Mouse (Mus musculus): ENCODE measurements around the gene Epb41. TPM values are rescaled to one million over a fixed set of nuclear protein-coding genes. Genes with fewer than 3 reads are reported as not detected.

Gene Epb41
- polyA plus RNA-seq, 1 experiment from 2014 or later, result 123 TPM

DNA sequence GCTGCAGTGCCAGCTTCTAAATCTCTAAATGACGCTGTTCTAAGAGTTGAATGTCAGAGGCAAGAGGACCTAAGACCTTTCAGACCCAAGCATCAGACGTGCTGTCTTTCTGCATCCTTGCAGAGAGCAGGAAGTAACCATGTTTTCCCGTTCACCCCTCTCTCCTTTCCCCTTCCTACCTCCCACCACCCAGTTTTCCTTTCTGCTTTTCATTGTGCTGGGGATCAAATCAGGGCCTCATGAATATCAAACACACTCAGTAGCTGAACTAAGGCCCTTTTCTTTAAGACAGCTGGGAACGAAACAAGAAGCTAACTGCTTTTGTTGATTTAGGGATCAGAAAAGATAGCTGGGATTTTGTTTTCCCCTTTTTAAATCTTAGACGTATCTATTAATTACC, 125.2 kb downstream of the Epb41 start:
- Histone ChIP-seq H3K4me1 (peaks cover 47% of the 10 kb centered on the region), H3K27me3 (ENCODE audit: low read depth, poor library complexity, severe bottlenecking) (peaks cover 11% of the 10 kb centered on the region), H3K27ac (replicated peaks) (peak overlapping the region; percentile 43; the same call in 1 of the 2 replicates), H3K36me3 (peaks cover 39% of the 10 kb centered on the region), H3K4me3 (0 out of 2 replicates have a peak overlapping the region, but pooled peaks have one; percentile 2), H3K9me3 (replicated peaks) (no peaks in the 10 kb centered on the region)
- 21% methylated on average over 5 of the region's 5 CpGs for WGBS
- peak; percentile 21 for DNase-seq (ENCODE audit: low spot score)

DNA sequence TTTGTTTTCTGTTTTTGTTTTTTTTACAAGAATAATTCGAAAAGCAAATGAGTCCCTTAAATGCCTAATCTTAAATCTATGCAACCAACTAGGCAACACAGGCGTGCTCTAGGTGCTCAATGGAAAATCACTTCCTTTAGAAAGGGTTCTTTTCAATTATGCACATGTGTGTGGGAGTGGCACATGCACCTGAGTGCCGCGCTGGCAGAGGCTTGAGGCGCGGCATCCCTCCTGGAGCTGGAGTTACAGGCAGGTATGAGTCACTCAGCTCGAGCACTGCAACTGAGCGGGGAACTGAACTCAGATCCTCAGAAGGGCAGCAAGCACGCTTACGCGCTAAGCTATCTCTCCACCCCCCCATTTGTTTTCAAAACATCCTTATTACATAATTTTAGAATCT, 127.3 kb downstream of the Epb41 start:
- H3K4me1 ChIP-seq, result peaks cover 45% of the 10 kb centered on the region
- 92% methylated on average over 11 of the region's 11 CpGs for WGBS
- no peak for DNase-seq (ENCODE audit: low spot score)

DNA sequence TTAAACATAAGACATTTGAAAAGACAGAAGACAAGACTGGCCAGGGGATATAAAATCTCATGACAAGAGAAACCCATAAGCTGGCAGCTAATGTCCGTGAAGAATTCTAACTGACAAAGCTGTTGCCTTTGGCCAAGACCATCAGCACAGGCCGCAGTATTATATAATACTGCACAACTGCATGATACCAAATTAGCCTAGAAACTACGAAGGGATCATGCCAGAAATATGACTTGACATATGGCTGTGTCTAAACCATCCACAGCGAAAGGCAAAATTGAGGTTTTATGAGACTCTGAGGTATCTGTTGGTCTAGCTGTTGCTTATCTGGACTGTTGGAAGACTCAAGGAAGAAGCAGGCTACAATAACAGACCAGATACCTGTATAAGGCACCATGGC, 134.3 kb downstream of the Epb41 start:
- 94% methylated on average over 4 of the region's 4 CpGs for WGBS
- Histone ChIP-seq H3K27me3 (ENCODE audit: low read depth, poor library complexity, severe bottlenecking) (no peaks in the 10 kb centered on the region), H3K9me3 (replicated peaks) (no peaks in the 10 kb centered on the region), H3K4me3 (no peak overlapping the region), H3K36me3 (peaks cover 66% of the 10 kb centered on the region), H3K4me1 (no peaks in the 10 kb centered on the region), H3K27ac (replicated peaks) (no peak overlapping the region)
- DNase-seq (ENCODE audit: low spot score), result no peak

More for the DNA sequence above, 127.3 kb downstream of the Epb41 start:
- Histone ChIP-seq H3K36me3 (peaks cover 36% of the 10 kb centered on the region), H3K27ac (replicated peaks) (no peak overlapping the region), H3K4me3 (no peak overlapping the region), H3K9me3 (replicated peaks) (no peaks in the 10 kb centered on the region), H3K27me3 (ENCODE audit: low read depth, poor library complexity, severe bottlenecking) (peaks cover 6% of the 10 kb centered on the region)

DNA sequence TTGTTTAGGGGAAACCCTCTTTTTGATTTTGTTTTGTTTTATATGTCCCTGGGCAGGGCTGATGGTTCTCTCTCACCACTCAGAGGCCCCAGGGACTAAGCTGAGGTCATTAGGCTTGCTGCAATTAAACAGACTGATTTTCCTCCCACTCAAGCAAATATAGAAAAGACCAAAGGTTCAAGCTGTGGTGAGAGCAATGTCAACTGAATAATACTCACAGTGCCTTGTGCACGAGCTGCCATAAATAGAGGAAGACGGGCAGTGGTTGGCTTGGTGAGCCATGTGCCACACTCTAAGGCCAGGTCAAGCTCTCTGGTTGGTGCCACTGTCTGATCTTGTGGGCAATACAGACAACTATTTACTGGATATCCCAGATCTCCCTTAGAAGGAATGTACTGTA, 135.7 kb downstream of the Epb41 start:
- Histone ChIP-seq H3K4me3 (no peak overlapping the region), H3K9me3 (replicated peaks) (no peaks in the 10 kb centered on the region), H3K27me3 (ENCODE audit: low read depth, poor library complexity, severe bottlenecking) (no peaks in the 10 kb centered on the region), H3K27ac (replicated peaks) (no peak overlapping the region), H3K4me1 (no peaks in the 10 kb centered on the region), H3K36me3 (peaks cover 72% of the 10 kb centered on the region)
- no peak for DNase-seq (ENCODE audit: low spot score)
- 97% methylated on average over 2 of the region's 2 CpGs for WGBS

DNA sequence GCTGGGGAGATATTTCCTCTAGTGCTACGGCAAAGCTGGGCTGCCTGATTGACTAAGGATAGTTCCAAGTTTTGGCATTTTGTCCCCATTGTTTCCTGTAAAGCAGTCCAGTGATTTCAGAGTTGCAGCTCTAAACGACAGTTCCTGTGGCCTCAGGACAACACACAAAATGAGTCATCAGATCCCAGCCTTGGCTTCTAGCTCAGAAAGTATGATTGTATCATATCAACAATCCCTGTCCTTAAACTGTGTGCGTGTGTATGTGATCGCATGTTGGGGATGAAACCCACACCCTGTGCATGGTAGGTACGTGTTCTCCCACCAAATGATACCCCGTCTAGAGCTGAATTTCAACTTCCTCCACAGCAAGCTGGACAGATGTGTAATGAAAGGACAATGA, 146.0 kb downstream of the Epb41 start:
- no peak for DNase-seq (ENCODE audit: low spot score)
- Histone ChIP-seq H3K4me3 (no peak overlapping the region), H3K9me3 (replicated peaks) (no peaks in the 10 kb centered on the region), H3K27me3 (ENCODE audit: low read depth, poor library complexity, severe bottlenecking) (peaks cover 25% of the 10 kb centered on the region), H3K27ac (replicated peaks) (no peak overlapping the region), H3K36me3 (peaks cover 100% of the 10 kb centered on the region), H3K4me1 (peaks cover 23% of the 10 kb centered on the region)
- WGBS, result 90% methylated on average over 6 of the region's 6 CpGs

DNA sequence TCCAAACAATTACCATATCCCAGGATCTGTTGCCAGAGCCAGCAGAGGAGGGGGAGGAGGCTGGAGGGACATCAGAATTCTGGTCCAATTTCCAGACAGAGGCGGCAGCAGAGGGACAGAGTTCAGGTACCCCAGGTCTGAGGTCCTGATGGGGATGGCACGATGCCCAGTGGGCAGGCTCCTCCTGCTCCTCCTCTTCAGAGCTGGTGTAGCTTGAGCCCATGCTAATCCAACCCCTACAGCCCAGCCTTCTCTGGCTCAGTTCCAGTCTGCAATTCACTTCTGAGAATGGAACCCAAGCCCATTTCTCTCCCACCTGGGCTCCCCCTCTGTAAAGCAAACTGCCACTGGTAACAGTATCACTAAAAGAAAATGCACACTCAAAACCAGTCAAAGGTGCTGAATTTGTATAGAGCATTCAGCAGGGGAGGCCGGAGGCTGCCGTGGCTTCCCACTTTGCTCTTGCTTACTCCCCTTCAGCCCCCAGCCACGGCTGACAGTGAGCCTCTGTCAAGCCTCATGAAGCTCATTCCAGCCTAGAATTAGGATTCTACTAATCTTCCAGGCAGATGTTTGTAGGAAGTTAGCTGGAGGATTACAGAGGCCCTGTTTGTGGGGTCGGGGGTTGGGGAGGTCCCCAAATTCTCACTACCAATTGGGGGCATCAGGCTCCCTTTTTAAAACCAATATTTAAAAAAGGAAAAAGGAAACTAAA, 150.9 kb downstream of the Epb41 start:
- H3K36me3 ChIP-seq, result peaks cover 65% of the 10 kb centered on the region
- peaks cover 58% of the 10 kb centered on the region for H3K4me1 ChIP-seq
- no peak overlapping the region for H3K27ac ChIP-seq (replicated peaks)
- H3K9me3 ChIP-seq (replicated peaks), result no peaks in the 10 kb centered on the region
- WGBS, result 65% methylated on average over 6 of the region's 6 CpGs
- DNase-seq (ENCODE audit: low spot score), result no peak
- H3K4me3 ChIP-seq, result no peak overlapping the region
- H3K27me3 ChIP-seq (ENCODE audit: low read depth, poor library complexity, severe bottlenecking), result peaks cover 74% of the 10 kb centered on the region

DNA sequence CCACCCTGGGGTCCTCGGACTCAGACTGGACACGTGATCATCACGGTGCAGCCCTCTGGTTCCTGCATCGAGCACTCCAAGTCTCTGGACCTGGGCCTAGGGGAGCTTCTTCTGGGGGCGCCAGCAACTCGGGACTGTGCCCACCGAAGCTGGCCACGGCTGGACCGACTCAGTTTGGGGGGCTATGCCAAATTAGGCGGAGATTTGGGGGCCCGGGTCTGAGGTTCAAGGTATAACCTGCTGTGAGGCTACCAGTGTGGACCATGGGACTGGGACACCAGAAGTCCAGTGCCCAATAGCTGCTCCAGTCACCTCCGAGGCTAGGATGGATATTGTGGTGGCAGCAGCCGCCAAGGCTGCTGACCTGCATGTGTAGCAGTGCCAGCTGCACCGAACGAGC, 152.7 kb downstream of the Epb41 start:
- peaks cover 72% of the 10 kb centered on the region for H3K4me1 ChIP-seq
- H3K27ac ChIP-seq (replicated peaks), result no peak overlapping the region
- no peak for DNase-seq (ENCODE audit: low spot score)
- peaks cover 46% of the 10 kb centered on the region for H3K36me3 ChIP-seq
- peaks cover 93% of the 10 kb centered on the region for H3K27me3 ChIP-seq (ENCODE audit: low read depth, poor library complexity, severe bottlenecking)
- WGBS, result 58% methylated on average over 15 of the region's 15 CpGs
- peak overlapping the region; percentile 60 for H3K4me3 ChIP-seq
- no peaks in the 10 kb centered on the region for H3K9me3 ChIP-seq (replicated peaks)

DNA sequence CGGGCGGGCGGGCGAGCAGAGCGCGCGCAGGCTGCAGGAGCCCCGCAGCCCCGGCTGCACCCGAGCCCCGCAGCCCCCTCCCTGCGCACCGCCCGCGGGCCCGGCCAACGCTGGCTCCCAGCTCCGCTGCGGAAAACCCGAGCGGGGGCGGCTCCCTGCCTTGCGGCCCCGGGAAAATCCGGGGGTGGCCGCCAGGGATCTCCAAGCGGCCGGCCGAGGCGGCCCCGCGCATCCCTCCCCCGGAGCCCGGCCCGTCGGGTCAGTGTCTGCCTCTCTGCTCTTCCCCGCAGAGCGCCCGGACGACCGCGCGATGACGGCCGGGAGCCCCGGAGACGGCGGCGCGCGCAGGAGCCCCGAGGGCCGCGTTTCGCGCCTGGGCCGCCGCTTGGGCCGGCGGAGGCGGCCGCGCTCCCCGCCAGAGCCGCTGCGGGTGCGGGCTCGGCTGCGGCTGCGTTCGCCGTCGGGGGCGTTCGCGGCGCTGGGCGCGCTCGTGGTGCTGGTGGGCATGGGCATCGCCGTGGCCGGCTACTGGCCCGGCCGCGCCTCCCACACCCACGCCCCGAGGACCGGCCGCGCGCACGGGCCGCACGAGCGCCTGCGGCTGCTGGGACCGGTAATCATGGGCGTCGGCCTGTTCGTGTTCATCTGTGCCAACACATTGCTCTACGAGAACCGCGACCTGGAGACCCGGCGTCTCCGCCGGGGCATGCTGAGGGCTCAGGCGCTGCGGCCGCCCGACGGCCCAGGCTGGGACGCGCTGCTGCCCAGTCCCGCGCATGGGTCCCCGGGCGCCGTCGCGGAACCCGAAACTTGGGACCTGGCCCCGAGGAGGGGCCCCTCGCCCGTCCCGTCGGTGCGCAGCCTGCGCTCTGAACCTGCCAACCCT, 153.4 kb downstream of the Epb41 start, which contains the start of gene Tmem200b:
Tmem200b (plus strand) TSS at position 311 of the 886 bp plus-strand sequence.
- WGBS, result 3% methylated on average over 126 of the region's 130 CpGs

DNA sequence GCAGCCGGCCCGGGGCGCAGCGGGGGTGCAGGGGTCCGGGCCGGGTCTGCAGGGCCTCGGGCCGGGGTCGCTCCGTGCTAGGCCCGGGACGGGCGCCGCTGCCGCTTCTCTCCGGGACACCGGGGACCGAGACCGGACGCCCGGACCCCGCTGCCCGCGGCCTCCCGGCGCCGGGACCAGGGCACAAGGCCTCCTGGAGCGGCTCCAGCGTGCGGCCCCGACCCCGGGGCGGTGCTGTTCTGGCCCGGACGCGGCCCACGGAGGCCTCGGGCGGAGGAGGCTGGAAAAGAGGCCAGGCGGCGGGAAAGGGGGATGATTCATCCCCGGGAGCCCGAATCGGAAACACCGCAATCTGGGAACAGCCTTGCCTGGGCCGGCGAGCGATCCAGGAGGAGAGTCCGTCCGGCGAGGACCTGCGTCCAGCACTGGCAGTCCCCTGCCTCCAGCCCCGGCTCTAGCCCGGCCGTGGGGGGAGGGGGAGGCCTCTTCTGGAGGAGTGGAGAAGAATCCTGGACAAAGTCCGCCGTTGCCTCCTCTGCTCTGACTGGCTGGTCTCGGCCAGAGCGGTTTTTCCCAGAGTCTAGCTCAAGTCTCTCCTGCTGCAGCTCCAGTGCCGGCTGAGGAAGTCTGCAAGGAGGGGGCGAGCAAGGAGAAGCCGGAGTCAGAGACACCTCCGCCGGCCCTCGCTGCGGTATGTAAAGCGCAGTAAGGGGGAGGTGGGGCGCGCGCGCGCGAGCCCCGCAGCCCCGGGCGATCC, 154.3 kb downstream of the Epb41 start:
- peaks cover 70% of the 10 kb centered on the region for H3K4me1 ChIP-seq
- peaks cover 100% of the 10 kb centered on the region for H3K27me3 ChIP-seq (ENCODE audit: low read depth, poor library complexity, severe bottlenecking)
- peak overlapping the region; percentile 75 for H3K27ac ChIP-seq (replicated peaks)
- peak overlapping the region; percentile 60 for H3K4me3 ChIP-seq
- no peaks in the 10 kb centered on the region for H3K9me3 ChIP-seq (replicated peaks)
- peaks cover 30% of the 10 kb centered on the region for H3K36me3 ChIP-seq
- DNase-seq (ENCODE audit: low spot score), result peak; percentile 75
- WGBS, result under 1% methylated on average over 76 of the region's 76 CpGs

More for the DNA sequence above, 153.4 kb downstream of the Epb41 start, which contains the start of gene Tmem200b:
- peaks cover 100% of the 10 kb centered on the region for H3K27me3 ChIP-seq (ENCODE audit: low read depth, poor library complexity, severe bottlenecking)
- H3K4me1 ChIP-seq, result peaks cover 69% of the 10 kb centered on the region
- H3K36me3 ChIP-seq, result peaks cover 39% of the 10 kb centered on the region
- H3K9me3 ChIP-seq (replicated peaks), result no peaks in the 10 kb centered on the region
- H3K27ac ChIP-seq (replicated peaks), result peak within 1 kb of the TSS; percentile 75
- DNase-seq (ENCODE audit: low spot score), result peak; percentile 47
- peak within 1 kb of the TSS; percentile 60 for H3K4me3 ChIP-seq

DNA sequence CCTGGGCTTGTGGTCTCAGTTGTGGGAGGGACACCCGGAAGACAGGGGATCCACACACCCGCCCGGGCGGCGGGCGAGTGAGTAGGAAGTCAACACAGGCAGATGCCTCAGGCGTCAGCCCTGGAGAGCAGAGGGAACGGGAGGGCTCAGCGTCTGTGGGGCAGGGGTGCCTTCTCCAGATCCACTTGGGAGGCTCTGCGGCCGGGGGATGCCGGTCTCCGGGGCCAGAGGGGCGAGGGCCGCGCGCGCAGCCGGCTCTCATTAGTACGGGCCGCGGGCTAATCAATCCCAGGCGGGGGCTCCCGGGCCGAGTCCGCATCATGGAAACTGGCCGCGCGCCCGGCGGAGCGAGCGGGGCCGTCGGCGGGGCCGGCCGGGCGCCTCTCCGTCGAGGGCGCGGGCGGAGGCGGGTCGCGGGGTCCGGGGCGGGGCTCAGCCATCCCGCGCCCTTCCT, 155.0 kb downstream of the Epb41 start:
- Histone ChIP-seq H3K27me3 (ENCODE audit: low read depth, poor library complexity, severe bottlenecking) (peaks cover 100% of the 10 kb centered on the region), H3K4me1 (peaks cover 71% of the 10 kb centered on the region), H3K4me3 (peak overlapping the region; percentile 60), H3K36me3 (peaks cover 24% of the 10 kb centered on the region), H3K27ac (replicated peaks) (peak overlapping the region; percentile 75; the same call in 1 of the 2 replicates), H3K9me3 (replicated peaks) (no peaks in the 10 kb centered on the region)
- DNase-seq (ENCODE audit: low spot score), result peak; percentile 59
- under 1% methylated on average over 51 of the region's 51 CpGs for WGBS

DNA sequence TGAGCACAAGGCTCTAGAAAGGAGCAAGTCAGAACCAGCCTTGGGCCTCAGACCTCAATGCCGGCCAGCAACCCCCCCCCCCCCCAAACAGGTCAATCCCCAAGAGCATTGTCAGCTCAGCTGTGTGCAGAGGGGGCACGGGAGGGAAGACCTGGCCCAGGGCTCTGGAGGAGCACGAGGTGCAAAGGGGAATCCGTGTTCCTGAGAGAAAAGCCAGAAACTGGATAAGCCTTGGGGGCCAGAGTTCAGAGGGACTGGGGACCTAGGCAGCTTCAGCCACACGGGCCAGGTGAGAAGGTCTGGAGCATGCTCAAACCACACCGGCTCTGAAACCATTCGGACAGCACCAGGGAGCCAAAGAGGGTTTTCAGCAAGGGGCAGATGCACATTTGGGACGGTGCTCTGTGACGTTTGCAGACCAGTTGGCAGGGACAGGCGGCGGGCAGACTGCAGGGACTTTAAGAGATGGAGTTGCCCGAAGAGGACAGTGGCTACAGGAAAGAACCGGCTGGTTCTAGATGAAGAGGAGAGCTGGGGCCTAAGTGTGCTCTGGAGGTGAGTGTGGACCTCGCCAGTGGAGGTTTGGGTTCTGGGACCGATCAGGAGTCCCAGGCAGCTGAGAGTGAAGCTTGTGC, 155.5 kb downstream of the Epb41 start:
- Histone ChIP-seq H3K4me3 (peak overlapping the region; percentile 60), H3K9me3 (replicated peaks) (no peaks in the 10 kb centered on the region), H3K27me3 (ENCODE audit: low read depth, poor library complexity, severe bottlenecking) (peaks cover 100% of the 10 kb centered on the region), H3K27ac (replicated peaks) (peak overlapping the region; percentile 75; the same call in 1 of the 2 replicates), H3K4me1 (peaks cover 71% of the 10 kb centered on the region), H3K36me3 (peaks cover 19% of the 10 kb centered on the region)
- WGBS, result 8% methylated on average over 15 of the region's 15 CpGs
- no peak for DNase-seq (ENCODE audit: low spot score)
